Mouse (Mus musculus): ENCODE measurements around the gene Wdsub1. TPM values are rescaled to one million over a fixed set of nuclear protein-coding genes. Genes with fewer than 3 reads are reported as not detected.
"Not testable (repeated sequence)": the region's sequence is repeated elsewhere in the genome, so short reads cannot be mapped to it uniquely, and the experiment has no call there.

The Wdsub1 gene
- polyA plus RNA-seq, 1 experiment from 2014 or later: 18.9 TPM

DNA sequence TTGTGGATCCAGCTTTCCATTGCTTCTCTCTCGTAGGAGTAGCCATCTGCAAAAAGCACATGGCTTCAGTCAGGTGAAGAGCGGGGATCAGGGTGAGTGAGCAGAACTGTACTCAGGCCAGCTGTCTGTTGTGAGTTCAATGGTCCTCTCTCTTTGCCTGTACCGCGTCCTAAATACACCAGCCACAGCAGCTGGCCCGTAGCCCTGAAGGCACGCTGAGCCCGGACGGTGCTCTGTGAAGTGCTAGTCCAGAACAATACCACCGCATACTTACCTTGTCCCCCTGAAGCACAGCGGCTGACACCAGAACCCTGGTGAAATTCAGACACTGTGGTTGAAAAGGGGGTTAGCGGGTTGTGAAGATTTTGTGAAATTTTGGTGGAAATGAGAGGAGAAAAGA is 29.5 kb downstream of the Wdsub1 start:
- no peak overlapping the region for H3K27ac ChIP-seq (ENCODE audit: low read depth, low read length)
- H3K9ac ChIP-seq (ENCODE audit: low read depth, low read length): no peak overlapping the region
- WGBS: 65% methylated on average over 11 of the region's 11 CpGs
- H3K9me3 ChIP-seq (ENCODE audit: control insufficient read depth, low read length): no peaks in the 10 kb centered on the region
- no peak overlapping the region for H3K4me3 ChIP-seq (ENCODE audit: low read length)
- H3K4me1 ChIP-seq (ENCODE audit: control insufficient read depth, insufficient read depth, low read depth, low read length): no peaks in the 10 kb centered on the region
- no peak for ATAC-seq
- H3K36me3 ChIP-seq (ENCODE audit: control insufficient read depth, insufficient read depth, low read length): no peaks in the 10 kb centered on the region
- H3K4me2 ChIP-seq (ENCODE audit: low read length): no peak overlapping the region
- no peaks in the 10 kb centered on the region for H3K27me3 ChIP-seq (replicated peaks; ENCODE audit: control insufficient read depth, insufficient read depth, low read length)

DNA sequence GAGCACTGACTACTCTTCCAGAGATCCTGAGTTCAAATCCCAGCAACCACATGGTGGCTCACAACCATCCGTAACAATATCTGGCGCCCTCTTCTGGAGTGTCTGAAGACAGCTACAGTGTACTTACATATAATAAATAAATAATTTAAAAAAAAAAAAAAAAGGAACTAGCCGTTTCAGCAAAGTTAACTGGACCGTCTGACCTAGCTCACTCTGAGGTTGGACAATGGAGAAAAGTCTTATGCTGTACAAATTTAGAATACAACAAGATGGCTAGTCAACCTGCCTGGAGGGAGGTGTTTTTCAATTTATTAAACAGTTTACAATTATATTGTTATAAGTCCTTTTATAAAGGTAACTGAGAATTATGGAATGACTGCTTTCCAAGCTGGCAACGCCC is 30.5 kb downstream of the Wdsub1 start:
- not testable (repeated sequence) for H3K27me3 ChIP-seq (replicated peaks; ENCODE audit: control insufficient read depth, insufficient read depth, low read length); H3K4me1 ChIP-seq (ENCODE audit: control insufficient read depth, insufficient read depth, low read depth, low read length); ATAC-seq; H3K36me3 ChIP-seq (ENCODE audit: control insufficient read depth, insufficient read depth, low read length); H3K4me2 ChIP-seq (ENCODE audit: low read length); H3K9me3 ChIP-seq (ENCODE audit: control insufficient read depth, low read length); H3K9ac ChIP-seq (ENCODE audit: low read depth, low read length); H3K4me3 ChIP-seq (ENCODE audit: low read length); H3K27ac ChIP-seq (ENCODE audit: low read depth, low read length)
- 80% methylated on average over 4 of the region's 5 CpGs for WGBS

DNA sequence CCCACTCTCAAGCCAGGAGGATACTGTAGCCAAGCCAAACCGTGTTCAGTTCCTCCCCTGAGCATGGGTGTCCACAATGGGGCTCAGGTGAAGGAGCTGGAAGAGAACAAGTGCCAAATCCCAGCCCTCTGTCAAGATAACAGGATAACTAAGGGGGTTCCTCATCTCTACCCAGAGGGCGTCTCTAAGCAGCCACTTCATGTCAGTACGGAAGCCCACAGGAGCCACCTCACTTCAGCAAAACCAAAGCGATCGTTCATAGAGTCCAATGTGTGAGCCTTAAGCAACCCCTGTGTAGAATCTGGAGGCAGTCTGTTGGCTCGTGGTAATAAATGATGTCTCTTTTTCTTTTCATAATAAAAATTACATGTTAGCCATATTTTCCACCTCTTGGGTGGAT is 38.5 kb downstream of the Wdsub1 start:
- no peaks in the 10 kb centered on the region for H3K36me3 ChIP-seq (ENCODE audit: control insufficient read depth, insufficient read depth, low read length)
- peaks cover 12% of the 10 kb centered on the region for H3K4me1 ChIP-seq (ENCODE audit: control insufficient read depth, insufficient read depth, low read depth, low read length)
- H3K4me3 ChIP-seq (ENCODE audit: low read length): no peak overlapping the region
- H3K4me2 ChIP-seq (ENCODE audit: low read length): no peak overlapping the region
- no peak overlapping the region for H3K9ac ChIP-seq (ENCODE audit: low read depth, low read length)
- no peaks in the 10 kb centered on the region for H3K9me3 ChIP-seq (ENCODE audit: control insufficient read depth, low read length)
- no peak for ATAC-seq
- 89% methylated on average over 6 of the region's 6 CpGs for WGBS
- no peak overlapping the region for H3K27ac ChIP-seq (ENCODE audit: low read depth, low read length)
- no peaks in the 10 kb centered on the region for H3K27me3 ChIP-seq (replicated peaks; ENCODE audit: control insufficient read depth, insufficient read depth, low read length)

DNA sequence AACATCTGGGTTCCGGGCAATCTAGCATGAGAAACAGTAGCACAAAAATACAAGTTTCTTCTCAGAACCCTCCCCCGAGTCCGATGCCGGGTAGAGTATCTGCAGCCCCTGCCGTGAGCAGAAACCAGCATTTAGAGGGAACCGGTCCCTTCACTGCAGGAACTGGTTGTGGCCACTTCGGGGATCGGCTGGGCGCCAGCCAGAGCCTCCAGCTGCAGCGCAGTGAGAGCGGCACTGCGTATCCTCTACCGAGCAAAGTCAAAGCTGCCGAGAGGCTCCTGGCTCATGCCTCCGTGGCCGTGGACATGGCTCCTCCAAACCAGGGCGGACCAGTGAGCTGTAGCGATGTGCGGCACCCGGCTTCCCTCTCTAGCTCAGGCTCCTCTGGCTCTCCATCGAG is 39.2 kb downstream of the Wdsub1 start:
- Histone ChIP-seq H3K9ac (ENCODE audit: low read depth, low read length) (no peak overlapping the region), H3K36me3 (ENCODE audit: control insufficient read depth, insufficient read depth, low read length) (no peaks in the 10 kb centered on the region)
- 78% methylated on average over 21 of the region's 21 CpGs for WGBS

DNA sequence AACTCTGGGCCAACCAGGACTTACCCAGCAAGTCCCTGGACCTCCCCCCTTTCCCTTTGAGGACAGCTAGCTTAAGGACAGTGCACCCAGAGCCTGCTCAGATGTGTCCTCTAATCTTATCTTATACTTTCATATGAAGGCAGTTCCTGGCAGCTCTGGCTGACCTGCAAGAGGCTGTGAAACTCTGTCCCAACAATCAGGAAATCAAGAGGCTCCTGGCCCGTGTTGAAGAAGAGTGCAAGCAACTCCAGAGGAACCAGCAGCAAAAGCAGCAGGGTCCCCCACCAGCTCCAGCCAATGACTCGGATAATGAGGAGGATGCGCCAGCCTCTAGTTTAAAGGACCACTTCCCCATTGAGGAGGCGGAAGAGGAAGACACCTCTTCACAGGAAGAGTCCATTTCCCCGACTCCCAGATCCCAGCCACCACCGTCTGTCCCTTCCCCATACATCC is 39.8 kb downstream of the Wdsub1 start:
- H3K27ac ChIP-seq (ENCODE audit: low read depth, low read length): no peak overlapping the region
- H3K27me3 ChIP-seq (replicated peaks; ENCODE audit: control insufficient read depth, insufficient read depth, low read length): no peaks in the 10 kb centered on the region
- no peak overlapping the region for H3K4me3 ChIP-seq (ENCODE audit: low read length)
- ATAC-seq: no peak
- 71% methylated on average over 6 of the region's 6 CpGs for WGBS
- H3K4me2 ChIP-seq (ENCODE audit: low read length): no peak overlapping the region
- H3K36me3 ChIP-seq (ENCODE audit: control insufficient read depth, insufficient read depth, low read length): 0 out of 2 replicates have a peak, but pooled peaks cover 1% of the 10 kb centered on the region
- H3K9ac ChIP-seq (ENCODE audit: low read depth, low read length): no peak overlapping the region
- peaks cover 12% of the 10 kb centered on the region for H3K4me1 ChIP-seq (ENCODE audit: control insufficient read depth, insufficient read depth, low read depth, low read length)
- H3K9me3 ChIP-seq (ENCODE audit: control insufficient read depth, low read length): no peaks in the 10 kb centered on the region

More for the DNA sequence above, 39.2 kb downstream of the Wdsub1 start:
- peaks cover 12% of the 10 kb centered on the region for H3K4me1 ChIP-seq (ENCODE audit: control insufficient read depth, insufficient read depth, low read depth, low read length)
- no peak overlapping the region for H3K4me2 ChIP-seq (ENCODE audit: low read length)
- H3K4me3 ChIP-seq (ENCODE audit: low read length): no peak overlapping the region
- no peaks in the 10 kb centered on the region for H3K9me3 ChIP-seq (ENCODE audit: control insufficient read depth, low read length)
- H3K27me3 ChIP-seq (replicated peaks; ENCODE audit: control insufficient read depth, insufficient read depth, low read length): no peaks in the 10 kb centered on the region
- no peak overlapping the region for H3K27ac ChIP-seq (ENCODE audit: low read depth, low read length)
- ATAC-seq: no peak

DNA sequence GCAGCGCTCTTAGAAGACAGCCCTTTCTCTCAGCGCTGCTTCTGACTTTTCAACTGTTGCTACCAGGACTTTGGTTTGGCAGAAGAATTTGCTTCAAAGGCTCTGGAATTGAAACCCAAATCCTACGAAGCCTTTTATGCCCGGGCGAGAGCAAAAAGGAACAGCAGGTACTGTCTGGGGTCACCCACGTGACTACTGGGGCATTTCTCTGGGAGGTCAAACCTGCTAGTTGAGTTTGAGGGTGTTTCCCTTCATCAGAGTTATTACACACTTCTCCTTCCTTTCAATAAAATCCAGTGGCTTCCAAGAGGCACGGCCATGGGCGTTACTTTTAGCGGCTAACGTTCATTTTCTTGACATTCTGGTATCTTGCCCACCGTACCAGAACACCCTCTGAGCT is 40.4 kb downstream of the Wdsub1 start:
- no peaks in the 10 kb centered on the region for H3K9me3 ChIP-seq (ENCODE audit: control insufficient read depth, low read length)
- H3K4me1 ChIP-seq (ENCODE audit: control insufficient read depth, insufficient read depth, low read depth, low read length): peaks cover 12% of the 10 kb centered on the region
- H3K4me2 ChIP-seq (ENCODE audit: low read length): no peak overlapping the region
- 0 out of 2 replicates have a peak, but pooled peaks cover 2% of the 10 kb centered on the region for H3K36me3 ChIP-seq (ENCODE audit: control insufficient read depth, insufficient read depth, low read length)
- no peak for ATAC-seq
- H3K4me3 ChIP-seq (ENCODE audit: low read length): no peak overlapping the region
- no peaks in the 10 kb centered on the region for H3K27me3 ChIP-seq (replicated peaks; ENCODE audit: control insufficient read depth, insufficient read depth, low read length)
- H3K9ac ChIP-seq (ENCODE audit: low read depth, low read length): no peak overlapping the region
- 77% methylated on average over 11 of the region's 11 CpGs for WGBS
- H3K27ac ChIP-seq (ENCODE audit: low read depth, low read length): no peak overlapping the region

DNA sequence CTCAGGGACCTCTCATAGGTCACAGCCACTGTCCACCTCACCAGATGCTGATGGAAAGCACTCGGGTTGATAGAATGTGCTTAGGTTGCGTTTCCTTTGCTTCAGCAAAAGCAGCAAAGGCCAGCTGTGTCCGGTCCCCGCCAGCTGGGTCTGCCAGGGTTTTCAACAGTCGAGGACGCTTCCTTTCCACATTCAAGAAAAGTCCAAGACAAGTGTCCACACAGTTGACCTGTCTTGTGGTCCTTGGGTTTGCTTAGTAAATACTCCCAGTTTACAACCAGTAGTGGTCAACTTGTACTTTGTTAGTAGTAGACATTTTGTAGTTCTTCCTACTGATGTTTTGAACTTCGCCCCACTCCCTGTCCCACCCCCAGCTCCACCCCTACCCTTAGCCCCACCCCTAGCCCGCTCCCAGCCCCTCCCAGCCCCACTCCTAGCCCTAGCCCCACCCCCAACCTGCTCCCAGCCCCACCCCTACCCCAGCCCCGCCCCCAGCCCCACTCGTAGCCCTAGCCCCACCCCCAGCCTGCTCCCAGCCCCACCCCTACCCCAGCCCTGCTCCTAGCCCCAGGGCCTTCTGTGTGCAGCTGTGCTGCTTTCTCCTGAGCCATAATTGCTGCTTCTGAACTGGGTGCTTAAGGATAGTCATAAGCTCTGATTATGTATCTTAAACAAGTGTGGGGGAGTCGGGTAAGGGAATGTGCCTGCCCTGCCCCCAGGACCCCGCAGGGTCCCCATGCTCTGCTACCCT is 41.0 kb downstream of the Wdsub1 start:
- Histone ChIP-seq H3K9ac (ENCODE audit: low read depth, low read length) (no peak overlapping the region), H3K4me3 (ENCODE audit: low read length) (no peak overlapping the region), H3K27me3 (replicated peaks; ENCODE audit: control insufficient read depth, insufficient read depth, low read length) (no peaks in the 10 kb centered on the region), H3K27ac (ENCODE audit: low read depth, low read length) (peak overlapping the region; percentile 44; the same call in 1 of the 2 replicates), H3K36me3 (ENCODE audit: control insufficient read depth, insufficient read depth, low read length) (0 out of 2 replicates have a peak, but pooled peaks cover 2% of the 10 kb centered on the region), H3K4me1 (ENCODE audit: control insufficient read depth, insufficient read depth, low read depth, low read length) (peaks cover 12% of the 10 kb centered on the region), H3K4me2 (ENCODE audit: low read length) (no peak overlapping the region), H3K9me3 (ENCODE audit: control insufficient read depth, low read length) (no peaks in the 10 kb centered on the region)
- ATAC-seq: peak; percentile 40; the same call in 1 of the 2 replicates
- WGBS: 50% methylated on average over 12 of the region's 12 CpGs

DNA sequence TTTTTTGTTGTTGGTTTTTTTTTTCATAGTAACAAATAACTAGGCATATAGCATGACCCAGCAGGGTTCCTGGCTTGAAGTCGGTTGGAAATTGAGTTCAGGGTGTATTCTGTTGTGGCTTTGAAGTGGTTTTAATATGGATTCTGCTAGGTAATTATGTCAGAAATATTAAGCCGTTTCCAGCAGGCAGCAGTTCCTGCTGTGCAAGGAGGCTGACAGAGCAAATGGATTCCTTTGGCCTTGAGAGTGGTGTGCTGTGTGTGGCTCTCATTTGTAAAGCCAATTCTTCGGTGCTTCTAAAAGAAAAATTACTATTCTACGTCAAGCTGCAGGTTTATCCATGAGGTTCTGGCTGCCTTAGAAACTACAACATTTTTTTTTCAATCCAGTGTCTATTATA is 42.2 kb downstream of the Wdsub1 start:
- Histone ChIP-seq H3K4me2 (ENCODE audit: low read length) (no peak overlapping the region), H3K4me1 (ENCODE audit: control insufficient read depth, insufficient read depth, low read depth, low read length) (peaks cover 12% of the 10 kb centered on the region), H3K4me3 (ENCODE audit: low read length) (no peak overlapping the region), H3K27me3 (replicated peaks; ENCODE audit: control insufficient read depth, insufficient read depth, low read length) (no peaks in the 10 kb centered on the region), H3K36me3 (ENCODE audit: control insufficient read depth, insufficient read depth, low read length) (0 out of 2 replicates have a peak, but pooled peaks cover 2% of the 10 kb centered on the region), H3K9ac (ENCODE audit: low read depth, low read length) (no peak overlapping the region), H3K27ac (ENCODE audit: low read depth, low read length) (peak overlapping the region; percentile 61; the same call in 1 of the 2 replicates), H3K9me3 (ENCODE audit: control insufficient read depth, low read length) (no peaks in the 10 kb centered on the region)
- ATAC-seq: no peak
- WGBS: 27% methylated on average over 4 of the region's 4 CpGs

DNA sequence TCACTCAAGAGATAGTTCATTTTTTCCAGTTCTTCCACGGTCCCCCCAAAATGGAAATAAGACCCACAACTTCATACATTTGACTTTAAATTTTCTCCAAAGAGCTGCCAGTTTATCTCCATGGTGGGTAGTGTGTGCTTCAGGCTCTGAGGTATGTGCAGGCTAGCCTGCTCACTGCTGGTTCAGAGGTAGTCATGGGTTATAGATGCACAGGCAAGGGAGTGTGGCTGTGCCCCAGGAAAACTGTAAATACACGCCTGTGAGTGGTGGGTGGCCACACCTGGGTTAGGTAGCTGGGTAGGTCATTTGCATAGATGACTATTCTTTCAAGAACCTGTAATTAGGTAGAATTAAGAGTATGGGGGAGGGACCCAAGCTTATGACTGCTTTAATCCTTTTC is 42.6 kb downstream of the Wdsub1 start:
- H3K27me3 ChIP-seq (replicated peaks; ENCODE audit: control insufficient read depth, insufficient read depth, low read length): no peaks in the 10 kb centered on the region
- H3K4me3 ChIP-seq (ENCODE audit: low read length): no peak overlapping the region
- no peak for ATAC-seq
- no peak overlapping the region for H3K9ac ChIP-seq (ENCODE audit: low read depth, low read length)
- peak overlapping the region; percentile 61; the same call in 1 of the 2 replicates for H3K27ac ChIP-seq (ENCODE audit: low read depth, low read length)
- H3K4me1 ChIP-seq (ENCODE audit: control insufficient read depth, insufficient read depth, low read depth, low read length): peaks cover 12% of the 10 kb centered on the region
- H3K36me3 ChIP-seq (ENCODE audit: control insufficient read depth, insufficient read depth, low read length): 0 out of 2 replicates have a peak, but pooled peaks cover 2% of the 10 kb centered on the region
- WGBS: 73% methylated on average over 2 of the region's 2 CpGs
- H3K9me3 ChIP-seq (ENCODE audit: control insufficient read depth, low read length): no peaks in the 10 kb centered on the region
- H3K4me2 ChIP-seq (ENCODE audit: low read length): no peak overlapping the region
